Mouse (Mus musculus) spleen, adult 2 months (tissue): ENCODE data around the gene Flt3l.

ENCODE experiments used
- CTCF ChIP-seq: fragments of 200-500 bp; IDR thresholded peaks from 2 replicates; pipeline ENCODE4 v1.5.1; 2011; ENCODE audit warnings: mild to moderate bottlenecking, inconsistent platforms; ENCODE audit not compliant: insufficient read depth, insufficient read length, insufficient replicate concordance; ENCODE audit errors: extremely low read depth
- POLR2A ChIP-seq: fragments of 200-500 bp; IDR thresholded peaks from 2 replicates; pipeline ENCODE4 v1.6.1; 2011; ENCODE audit warnings: low read depth, low read length, inconsistent platforms

GRCm38 (mm10) chr7:45144368-45145174, 8.3 kb upstream of the Flt3l start:
- TF ChIP-seq POLR2A (no peak), CTCF (no peak)
